Mouse (Mus musculus): ENCODE results near the gene Zar1.
"Not testable (repeated sequence)": the region's sequence is repeated elsewhere in the genome, so short reads cannot be mapped to it uniquely, and the experiment has no call there.

DNA sequence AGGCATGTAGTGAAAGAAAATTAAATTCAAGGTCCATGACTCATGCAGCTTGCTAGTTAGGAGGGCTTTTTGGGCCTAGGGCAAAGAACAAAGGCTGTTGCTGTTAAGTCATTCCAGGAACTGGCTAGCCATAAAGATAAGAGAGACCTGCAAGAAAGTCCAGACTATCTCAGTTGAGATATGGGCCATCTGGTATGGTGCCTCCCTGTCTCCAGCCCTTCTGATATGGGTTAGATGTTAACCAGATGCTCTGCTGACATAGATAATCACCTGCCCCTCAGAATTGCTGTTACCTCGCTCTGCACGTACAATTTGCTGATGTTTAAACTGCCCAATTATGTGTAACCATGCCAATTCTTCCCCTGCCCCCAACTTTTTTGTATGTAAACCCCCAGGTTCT is 17.9 kb downstream of the Zar1 start:
- TF ChIP-seq CTCF (IDR thresholded peaks at IDR 0.05; ENCODE audit: insufficient read depth, low read length); POLR2A (IDR thresholded peaks at IDR 0.05; ENCODE audit: borderline replicate concordance, extremely low read depth, low read depth, low read length): not testable (repeated sequence)

Measured in lung, adult 2 months (tissue).